Mouse (Mus musculus) brown adipose tissue, adult 24 weeks (tissue): ENCODE data around the gene Colq. TPM values are rescaled to one million over a fixed set of nuclear protein-coding genes. Genes with fewer than 3 reads are reported as not detected.
"Not testable (repeated sequence)": the region's sequence is repeated elsewhere in the genome, so short reads cannot be mapped to it uniquely, and the experiment has no call there.

ENCODE experiments used
- H3K27ac ChIP-seq: fragments of 200-500 bp; replicated peaks from 2 replicates; pipeline ENCODE4 v1.5.1; 2012; ENCODE audit warnings: low read depth, mild to moderate bottlenecking, low read length
- H3K4me1 ChIP-seq: fragments of 200-500 bp; 2 replicates; pipeline ENCODE4 v1.6.1; 2012; ENCODE audit warnings: low read length, mixed read lengths; ENCODE audit not compliant: control insufficient read depth, insufficient read depth, insufficient read length
- H3K4me3 ChIP-seq: fragments of 200-500 bp; 2 replicates; pipeline ENCODE4 v1.5.1; 2012; ENCODE audit warnings: low read depth, mild to moderate bottlenecking, low read length, moderate library complexity; ENCODE audit not compliant: insufficient read depth
- polyA plus RNA-seq: library from polyadenylated mRNA; stranded (reverse); fragments of >200 nt; gene quantifications from 2 replicates; pipeline ENCODE4 v1.2.4, GENCODE M21; 2012; ENCODE audit not compliant: missing spikeins, insufficient read depth, insufficient read length

Colq gene
- polyA plus RNA-seq = not detected in 2 replicates

- H3K27ac ChIP-seq = no peak within 1 kb of the TSS
- no peak within 1 kb of the TSS for H3K4me3 ChIP-seq
These were observed at the start of gene Colq for GRCm38 (mm10) chr14:31591243-31591642. Colq (minus strand) TSS chr14:31591343.

GRCm38 (mm10) chr14:31640346-31640889 is 49.3 kb upstream of the Colq start, which contains the start of gene Gm49387:
Gm49387 (minus strand) TSS chr14:31640878.
- Histone ChIP-seq H3K4me1 (peaks cover 4% of the 10 kb centered on the region), H3K27ac (peak within 1 kb of the TSS; percentile 72), H3K4me3 (peak within 1 kb of the TSS; percentile 67)

More at GRCm38 (mm10) chr14:31591243-31591642, at the start of gene Colq:
- no peaks in the 10 kb centered on the region for H3K4me1 ChIP-seq

- Histone ChIP-seq H3K4me3 (no peak overlapping the region), H3K4me1 (no peaks in the 10 kb centered on the region), H3K27ac (no peak overlapping the region)
These were observed 39.5 kb upstream of the Colq start for GRCm38 (mm10) chr14:31630677-31631076.

GRCm38 (mm10) chr14:31622748-31623147 is 31.6 kb upstream of the Colq start:
- Histone ChIP-seq H3K27ac (no peak overlapping the region), H3K4me3 (no peak overlapping the region), H3K4me1 (no peaks in the 10 kb centered on the region)

GRCm38 (mm10) chr14:31620591-31621223 is 29.6 kb upstream of the Colq start:
- H3K4me3 ChIP-seq = no peak overlapping the region
- no peak overlapping the region for H3K27ac ChIP-seq
- no peaks in the 10 kb centered on the region for H3K4me1 ChIP-seq

- Histone ChIP-seq H3K4me1 (no peaks in the 10 kb centered on the region), H3K27ac (no peak overlapping the region), H3K4me3 (no peak overlapping the region)
These were observed 26.9 kb upstream of the Colq start for GRCm38 (mm10) chr14:31617997-31618396.

- Histone ChIP-seq H3K4me1 (no peaks in the 10 kb centered on the region), H3K4me3 (no peak overlapping the region), H3K27ac (no peak overlapping the region)
These were observed 26.1 kb upstream of the Colq start for GRCm38 (mm10) chr14:31617204-31617603.

GRCm38 (mm10) chr14:31613671-31614070 is 22.5 kb upstream of the Colq start:
- no peak overlapping the region for H3K27ac ChIP-seq

GRCm38 (mm10) chr14:31611986-31612385 is 20.8 kb upstream of the Colq start:
- no peak overlapping the region for H3K27ac ChIP-seq
- H3K4me3 ChIP-seq = no peak overlapping the region
- no peaks in the 10 kb centered on the region for H3K4me1 ChIP-seq

More at GRCm38 (mm10) chr14:31613671-31614070, 22.5 kb upstream of the Colq start:
- no peak overlapping the region for H3K4me3 ChIP-seq
- no peaks in the 10 kb centered on the region for H3K4me1 ChIP-seq

- H3K27ac ChIP-seq = no peak overlapping the region
- H3K4me1 ChIP-seq = no peaks in the 10 kb centered on the region
- no peak overlapping the region for H3K4me3 ChIP-seq
These were observed 14.4 kb upstream of the Colq start for GRCm38 (mm10) chr14:31605514-31605913.

GRCm38 (mm10) chr14:31604916-31605315 is 13.8 kb upstream of the Colq start:
- Histone ChIP-seq H3K4me3 (no peak overlapping the region), H3K27ac (no peak overlapping the region), H3K4me1 (no peaks in the 10 kb centered on the region)

- H3K4me1 ChIP-seq, H3K27ac ChIP-seq, H3K4me3 ChIP-seq: not testable (repeated sequence)
These were observed 11.5 kb upstream of the Colq start for GRCm38 (mm10) chr14:31602616-31602979.

- Histone ChIP-seq H3K4me1 (no peaks in the 10 kb centered on the region), H3K4me3 (no peak overlapping the region), H3K27ac (no peak overlapping the region)
These were observed 10.9 kb upstream of the Colq start for GRCm38 (mm10) chr14:31601908-31602615.

- no peak overlapping the region for H3K27ac ChIP-seq
- no peaks in the 10 kb centered on the region for H3K4me1 ChIP-seq
- no peak overlapping the region for H3K4me3 ChIP-seq
These were observed 6.3 kb upstream of the Colq start for GRCm38 (mm10) chr14:31597446-31597845.

GRCm38 (mm10) chr14:31596408-31596807 is 5.3 kb upstream of the Colq start:
- Histone ChIP-seq H3K27ac (no peak overlapping the region), H3K4me3 (no peak overlapping the region), H3K4me1 (no peaks in the 10 kb centered on the region)

- H3K27ac ChIP-seq = no peak overlapping the region
- H3K4me3 ChIP-seq = no peak overlapping the region
- H3K4me1 ChIP-seq = no peaks in the 10 kb centered on the region
These were observed 3.5 kb upstream of the Colq start for GRCm38 (mm10) chr14:31594693-31595092.
